Mouse (Mus musculus) bone marrow, adult 2 months (tissue): ENCODE results near the gene 1700025B11Rik.

Source experiments
- CTCF ChIP-seq: fragments of 200-500 bp; IDR thresholded peaks from 2 replicates; pipeline ENCODE4 v1.5.1; 2011; ENCODE audit warnings: low read length, control low read depth; ENCODE audit not compliant: control insufficient read depth, insufficient read depth
- POLR2A ChIP-seq: fragments of 200-500 bp; IDR thresholded peaks from 2 replicates; pipeline ENCODE4 v1.6.1; 2011; ENCODE audit warnings: low read depth, mild to moderate bottlenecking, control low read depth, low read length, borderline replicate concordance; ENCODE audit not compliant: control insufficient read depth

DNA sequence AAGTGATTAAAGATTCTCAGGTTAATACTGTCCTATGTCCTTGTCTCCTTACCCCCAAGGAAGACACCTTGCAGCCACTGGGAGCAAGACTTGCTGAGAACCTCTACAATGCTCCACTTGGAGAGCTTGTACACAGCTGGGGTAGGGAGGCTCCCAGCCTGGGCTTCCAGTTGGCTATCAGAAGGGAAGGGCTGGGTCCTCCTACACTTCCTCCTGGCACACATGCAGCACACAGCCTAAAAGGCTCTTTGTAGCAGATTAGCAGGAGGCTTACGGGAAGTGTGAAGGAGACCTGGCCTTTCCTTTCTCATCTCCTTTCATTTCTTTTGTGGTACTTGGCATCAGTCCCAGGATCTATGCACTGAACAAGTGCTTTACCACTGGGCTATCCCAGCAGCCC lies 20.0 kb upstream of the 1700025B11Rik start:
- TF ChIP-seq CTCF: no peak
- TF ChIP-seq POLR2A: no peak
